Mouse (Mus musculus): ENCODE data around the gene Hyal3. TPM values are rescaled to one million over a fixed set of nuclear protein-coding genes. Genes with fewer than 3 reads are reported as not detected.

Gene Hyal3
- total and polyA plus RNA-seq, 3 experiments: 2.3 to 6.8 TPM; not detected in 1

DNA sequence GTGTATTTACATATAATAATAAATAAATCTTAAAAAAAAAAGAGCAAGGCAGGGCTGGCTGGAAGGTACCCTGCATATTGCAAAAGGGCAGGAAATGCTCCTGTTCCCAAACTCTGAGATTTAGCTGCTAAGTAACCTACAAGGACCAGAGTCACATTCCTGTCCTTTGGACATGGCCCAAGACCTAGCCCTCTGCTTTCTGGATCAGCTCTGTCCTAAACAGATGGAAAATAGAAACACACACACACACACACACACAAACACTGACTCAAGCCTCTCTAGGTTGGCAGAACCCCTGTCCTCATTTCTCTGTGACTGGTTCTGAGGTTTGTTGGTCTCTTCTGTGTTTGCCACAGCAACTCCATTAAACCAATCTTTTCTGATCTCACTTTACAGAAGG is 40.3 kb downstream of the Hyal3 start:
- H3K9me3 ChIP-seq (replicated peaks; ENCODE audit: insufficient read depth, low read length): no peaks in the 10 kb centered on the region
- DNase-seq (ENCODE audit: low read depth, low spot score): no peak
- peaks cover 1 to 11% of the 10 kb centered on the region in 2 experiments; a peak in 3 of 4 replicates for H3K36me3 ChIP-seq (ENCODE audit: control insufficient read depth in 1 of 2, insufficient read depth in 2 of 2, low read length in 2 of 2)
- no peak overlapping the region for H3K4me3 ChIP-seq (ENCODE audit: control insufficient read depth in 1 of 2, insufficient read depth in 1 of 2, low read depth in 2 of 2, low read length in 2 of 2)
- peaks cover 8 to 17% of the 10 kb centered on the region in 2 experiments for H3K4me1 ChIP-seq (ENCODE audit: control insufficient read depth in 1 of 2, insufficient read depth in 2 of 2, low read length in 2 of 2)
- TF ChIP-seq UBTF (IDR thresholded peaks at IDR 0.05; ENCODE audit: borderline replicate concordance, insufficient read depth, low read depth, low read length): no peak
- no peak for TF ChIP-seq MAX (IDR thresholded peaks at IDR 0.05; ENCODE audit: low read length)
- TF ChIP-seq TBP (IDR thresholded peaks at IDR 0.05; ENCODE audit: low read depth, low read length): no peak
- TF ChIP-seq CTCF (IDR thresholded peaks at IDR 0.05 in 2 of 3, conservative IDR thresholded peaks at IDR 0.05 in 1 of 3; ENCODE audit: control insufficient read depth in 1 of 3, insufficient read depth in 1 of 3, low read depth in 2 of 3, low read length in 3 of 3, poor library complexity in 1 of 3, severe bottlenecking in 1 of 3): no peak
- H3K27ac ChIP-seq (ENCODE audit: control insufficient read depth, low read depth, low read length): no peak overlapping the region
- no peaks in the 10 kb centered on the region for H3K27me3 ChIP-seq (ENCODE audit: control insufficient read depth in 1 of 2, insufficient read depth in 2 of 2, low read length in 2 of 2)
- H3K9ac ChIP-seq (ENCODE audit: control insufficient read depth, low read depth, low read length, poor library complexity, severe bottlenecking): no peak overlapping the region
- peaks cover 12% of the 10 kb centered on the region; the same call in 1 of the 2 replicates for H3K79me2 ChIP-seq (ENCODE audit: control insufficient read depth, insufficient read depth, low read length, poor library complexity)

DNA sequence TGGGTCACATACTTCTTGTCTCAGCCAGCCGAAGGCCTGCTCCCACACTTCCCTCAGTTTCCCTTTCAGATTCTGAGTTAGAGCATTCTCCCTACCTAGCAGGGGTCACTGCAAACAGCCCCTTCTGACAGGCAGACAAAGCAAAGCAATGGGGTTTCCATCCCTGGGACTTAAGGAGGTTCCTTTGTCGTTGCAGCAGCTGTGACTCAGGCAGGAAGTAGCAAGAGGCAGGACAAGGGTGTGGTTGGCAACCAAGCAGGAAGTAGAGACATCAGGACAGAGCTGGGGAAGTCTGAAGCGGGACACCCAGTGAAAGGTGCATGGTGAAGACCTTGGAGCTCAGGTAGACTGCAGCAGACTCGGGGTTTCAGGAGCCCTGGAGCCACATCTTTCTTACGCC is 43.9 kb downstream of the Hyal3 start:
- H3K27me3 ChIP-seq (ENCODE audit: control insufficient read depth in 1 of 2, insufficient read depth in 2 of 2, low read length in 2 of 2): no peaks in the 10 kb centered on the region
- H3K9me3 ChIP-seq (replicated peaks; ENCODE audit: insufficient read depth, low read length): no peaks in the 10 kb centered on the region
- H3K4me3 ChIP-seq (ENCODE audit: control insufficient read depth in 1 of 2, insufficient read depth in 1 of 2, low read depth in 2 of 2, low read length in 2 of 2): no peak overlapping the region
- TF ChIP-seq POLR2A (IDR thresholded peaks at IDR 0.05; ENCODE audit: control insufficient read depth in 1 of 2, insufficient read depth in 1 of 2, low read depth in 1 of 2, low read length in 2 of 2, poor library complexity in 1 of 2) (peak in 1 of 2 experiments; percentile 45; a peak in 1 of 4 replicates), ETS1 (IDR thresholded peaks at IDR 0.05; ENCODE audit: low read depth, low read length) (peak; percentile 53; the same call in 1 of the 2 replicates), SIN3A (IDR thresholded peaks at IDR 0.05; ENCODE audit: low read length) (peak; percentile 48; the same call in 1 of the 2 replicates), MXI1 (IDR thresholded peaks at IDR 0.05; ENCODE audit: low read depth, low read length) (no peak), EP300 (IDR thresholded peaks at IDR 0.05; ENCODE audit: low read depth in 1 of 2, low read length in 2 of 2) (peak; percentile 23 to 36; a peak in 1 of 4 replicates), HCFC1 (IDR thresholded peaks at IDR 0.05; ENCODE audit: low read depth, low read length) (0 out of 2 replicates have a peak, but pooled peaks have one; percentile 46), ELF1 (IDR thresholded peaks at IDR 0.05; ENCODE audit: low read depth, low read length) (peak; percentile 81), ZKSCAN1 (IDR thresholded peaks at IDR 0.05; ENCODE audit: low read depth, low read length) (no peak), ZMIZ1 (IDR thresholded peaks at IDR 0.05; ENCODE audit: low read depth, low read length) (no peak), TBP (IDR thresholded peaks at IDR 0.05; ENCODE audit: low read depth, low read length) (no peak), CTCF (IDR thresholded peaks at IDR 0.05 in 2 of 3, conservative IDR thresholded peaks at IDR 0.05 in 1 of 3; ENCODE audit: control insufficient read depth in 1 of 3, insufficient read depth in 1 of 3, low read depth in 2 of 3, low read length in 3 of 3, poor library complexity in 1 of 3, severe bottlenecking in 1 of 3) (no peak)
- peaks cover 11 to 22% of the 10 kb centered on the region in 2 experiments for H3K4me1 ChIP-seq (ENCODE audit: control insufficient read depth in 1 of 2, insufficient read depth in 2 of 2, low read length in 2 of 2)
- H3K36me3 ChIP-seq (ENCODE audit: control insufficient read depth in 1 of 2, insufficient read depth in 2 of 2, low read length in 2 of 2): peaks cover 1 to 15% of the 10 kb centered on the region in 2 experiments; a peak in 3 of 4 replicates
- peak; percentile 88 for DNase-seq (ENCODE audit: low read depth, low spot score)
- H3K27ac ChIP-seq (ENCODE audit: control insufficient read depth, low read depth, low read length): peak overlapping the region; percentile 53
- peak overlapping the region; percentile 13 for H3K9ac ChIP-seq (ENCODE audit: control insufficient read depth, low read depth, low read length, poor library complexity, severe bottlenecking)
- H3K79me2 ChIP-seq (ENCODE audit: control insufficient read depth, insufficient read depth, low read length, poor library complexity): peaks cover 34% of the 10 kb centered on the region

DNA sequence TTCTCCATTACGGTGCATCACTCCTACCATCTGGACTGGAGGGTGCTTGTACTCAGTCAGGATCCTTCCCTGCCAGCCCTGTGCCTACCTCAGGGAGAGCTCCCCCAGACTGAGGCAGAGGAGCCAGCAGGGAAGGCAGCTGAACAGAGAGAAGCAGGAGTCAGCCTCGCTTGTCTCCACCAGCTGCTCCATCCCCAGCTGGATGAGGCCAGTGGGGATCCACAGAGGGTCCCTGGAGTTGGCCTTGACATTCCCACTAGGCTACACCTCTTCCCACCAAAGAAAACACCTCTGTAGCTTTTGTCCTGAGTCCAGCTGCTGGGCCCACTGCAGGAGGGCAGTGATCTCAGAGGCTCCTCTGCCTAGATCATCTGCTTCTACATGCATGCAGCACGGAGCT is 44.3 kb downstream of the Hyal3 start:
- Histone ChIP-seq H3K27me3 (ENCODE audit: control insufficient read depth in 1 of 2, insufficient read depth in 2 of 2, low read length in 2 of 2) (no peaks in the 10 kb centered on the region), H3K4me1 (ENCODE audit: control insufficient read depth in 1 of 2, insufficient read depth in 2 of 2, low read length in 2 of 2) (peaks cover 13 to 26% of the 10 kb centered on the region in 2 experiments), H3K36me3 (ENCODE audit: control insufficient read depth in 1 of 2, insufficient read depth in 2 of 2, low read length in 2 of 2) (peaks cover 1 to 18% of the 10 kb centered on the region in 2 experiments; a peak in 3 of 4 replicates), H3K27ac (ENCODE audit: control insufficient read depth, low read depth, low read length) (peak overlapping the region; percentile 25), H3K9ac (ENCODE audit: control insufficient read depth, low read depth, low read length, poor library complexity, severe bottlenecking) (peak overlapping the region; percentile 5; the same call in 1 of the 2 replicates), H3K9me3 (replicated peaks; ENCODE audit: insufficient read depth, low read length) (no peaks in the 10 kb centered on the region), H3K79me2 (ENCODE audit: control insufficient read depth, insufficient read depth, low read length, poor library complexity) (peaks cover 34% of the 10 kb centered on the region), H3K4me3 (ENCODE audit: control insufficient read depth in 1 of 2, insufficient read depth in 1 of 2, low read depth in 2 of 2, low read length in 2 of 2) (no peak overlapping the region)
- TF ChIP-seq POLR2A (IDR thresholded peaks at IDR 0.05; ENCODE audit: control insufficient read depth in 1 of 2, insufficient read depth in 1 of 2, low read depth in 1 of 2, low read length in 2 of 2, poor library complexity in 1 of 2) (no peak), ETS1 (IDR thresholded peaks at IDR 0.05; ENCODE audit: low read depth, low read length) (no peak), ZKSCAN1 (IDR thresholded peaks at IDR 0.05; ENCODE audit: low read depth, low read length) (no peak), ZNF384 (IDR thresholded peaks at IDR 0.05; ENCODE audit: low read depth, low read length) (no peak), E2F4 (IDR thresholded peaks at IDR 0.05; ENCODE audit: borderline replicate concordance, low read depth, low read length) (no peak), USF2 (IDR thresholded peaks at IDR 0.05; ENCODE audit: borderline replicate concordance in 1 of 2, insufficient read depth in 1 of 2, low read depth in 1 of 2, low read length in 2 of 2) (no peak), JUND (IDR thresholded peaks at IDR 0.05; ENCODE audit: low read depth, low read length) (no peak), NRF1 (IDR thresholded peaks at IDR 0.05; ENCODE audit: insufficient read depth, low read depth, low read length, poor library complexity, severe bottlenecking) (no peak), ZMIZ1 (IDR thresholded peaks at IDR 0.05; ENCODE audit: low read depth, low read length) (no peak), HCFC1 (IDR thresholded peaks at IDR 0.05; ENCODE audit: low read depth, low read length) (no peak), MYC (IDR thresholded peaks at IDR 0.05; ENCODE audit: low read depth, low read length) (no peak), CHD2 (IDR thresholded peaks at IDR 0.05; ENCODE audit: low read length) (no peak), RAD21 (IDR thresholded peaks at IDR 0.05; ENCODE audit: low read depth, low read length) (no peak)
- DNase-seq (ENCODE audit: low read depth, low spot score): no peak
